Mouse (Mus musculus) stomach, embryonic 14.5 days (tissue): ENCODE data around the gene Ccl24. TPM values are rescaled to one million over a fixed set of nuclear protein-coding genes. Genes with fewer than 3 reads are reported as not detected.

ENCODE experiments used
- ATAC-seq: fragments of 200-750 bp; cut with Nextera tagmentation; 2 replicates; pipeline ENCODE4 v1.8.0; 2017; ENCODE audit warnings: low read depth, moderate TSS enrichment; ENCODE audit not compliant: insufficient number of reproducible peaks, insufficient read depth, low FRiP score
- H3K27ac ChIP-seq: fragments of 300-500 bp; sonication (generic); 2 replicates; pipeline ENCODE4 v1.5.1; 2014; ENCODE audit warnings: mild to moderate bottlenecking, low read length, moderate library complexity, mixed read lengths
- H3K27me3 ChIP-seq: fragments of 300-500 bp; sonication (generic); 2 replicates; pipeline ENCODE4 v1.6.1; 2014; ENCODE audit warnings: low read length, control low read depth, mixed read lengths; ENCODE audit not compliant: control insufficient read depth, insufficient read depth
- H3K36me3 ChIP-seq: fragments of 300-500 bp; sonication (generic); 2 replicates; pipeline ENCODE4 v1.6.1; 2014; ENCODE audit warnings: mild to moderate bottlenecking, control low read depth, low read length, moderate library complexity, mixed read lengths; ENCODE audit not compliant: control insufficient read depth, insufficient read depth
- H3K4me1 ChIP-seq: fragments of 300-500 bp; sonication (generic); 2 replicates; pipeline ENCODE4 v1.6.1; 2014; ENCODE audit warnings: low read length, control low read depth, mixed read lengths; ENCODE audit not compliant: control insufficient read depth, insufficient read depth
- H3K4me2 ChIP-seq: fragments of 300-500 bp; sonication (generic); replicated peaks from 2 replicates; pipeline ENCODE4 v1.6.1; 2014; ENCODE audit warnings: low read depth, low read length, control low read depth
- H3K4me3 ChIP-seq: fragments of 300-500 bp; sonication (generic); 2 replicates; pipeline ENCODE4 v1.5.1; 2014; ENCODE audit warnings: low read depth, low read length, control low read depth
- H3K9ac ChIP-seq: fragments of 300-500 bp; sonication (generic); replicated peaks from 2 replicates; pipeline ENCODE4 v1.6.1; 2014; ENCODE audit warnings: low read depth, mild to moderate bottlenecking, control low read depth, low read length, moderate library complexity, mixed read lengths
- H3K9me3 ChIP-seq: fragments of 300-500 bp; sonication (generic); 2 replicates; pipeline ENCODE4 v1.6.1; 2016; ENCODE audit warnings: low read depth, low read length, control low read depth; ENCODE audit not compliant: control insufficient read depth
- WGBS: fragments of 180-500 bp; shearing (Covaris S2); extraction: QIAGEN DNeasy Blood & Tissue Kit; methylation state at CpG from one replicate; pipeline ENCODE4 v1.1.7; 2014; 5-methylcytosine and 5-hydroxymethylcytosine counted together
- polyA plus RNA-seq: library from polyadenylated mRNA; unstranded; fragments of >200 nt; fragmentation: Nextera tagmentation; extraction: Ambion mirVana; gene quantifications from 2 replicates; pipeline ENCODE4 v1.2.1, GENCODE M21; 2014

Ccl24 gene
- polyA plus RNA-seq, 1 experiment from 2014 or later: 3.6 TPM

DNA sequence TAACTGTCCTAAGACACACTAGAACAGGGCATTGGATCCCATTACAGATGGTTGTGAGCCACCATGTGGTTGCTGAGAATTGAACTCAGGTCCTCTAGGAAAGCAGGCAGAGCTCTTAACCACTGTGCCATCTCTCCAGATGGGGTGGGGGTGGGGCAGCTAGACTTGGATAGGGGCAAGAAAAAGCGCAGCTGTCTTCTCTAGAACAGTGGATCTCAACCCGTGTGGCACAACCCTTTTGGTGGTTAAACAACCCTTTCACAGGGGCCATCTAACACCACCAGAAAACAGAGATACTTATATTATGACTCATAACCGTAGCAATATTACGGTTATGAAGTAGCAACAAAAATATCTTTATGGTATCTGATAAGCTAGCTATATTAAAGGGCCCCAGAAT is 14.9 kb upstream of the Ccl24 start:
- Histone ChIP-seq H3K27me3 (no peaks in the 10 kb centered on the region), H3K9ac (no peak overlapping the region), H3K9me3 (no peaks in the 10 kb centered on the region; the same call in 1 of the 2 replicates), H3K4me2 (no peak overlapping the region), H3K4me1 (no peaks in the 10 kb centered on the region), H3K4me3 (no peak overlapping the region), H3K36me3 (no peaks in the 10 kb centered on the region), H3K27ac (no peak overlapping the region)
- 88% methylated on average over 4 of the region's 4 CpGs for WGBS
- ATAC-seq: no peak

DNA sequence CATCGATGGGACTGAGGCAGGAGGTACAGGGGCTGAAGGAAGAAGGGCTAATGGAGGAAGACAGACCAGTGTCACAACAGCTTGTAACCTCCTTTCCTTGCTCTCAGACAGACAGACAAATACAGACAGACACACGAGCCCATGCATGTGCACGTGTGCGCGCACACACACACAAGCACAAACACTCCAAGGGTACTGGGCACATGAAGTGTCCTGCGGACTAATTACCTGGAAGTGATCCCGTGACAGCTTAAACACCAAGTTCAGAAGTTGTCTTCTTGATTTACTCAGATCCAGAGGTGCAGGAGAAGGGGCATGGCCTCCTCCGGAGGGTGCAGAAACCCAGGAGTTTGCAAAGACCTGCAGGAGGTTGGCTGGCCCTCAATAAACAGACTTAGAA is 12.8 kb upstream of the Ccl24 start:
- H3K4me1 ChIP-seq: no peaks in the 10 kb centered on the region
- no peaks in the 10 kb centered on the region for H3K27me3 ChIP-seq
- H3K9me3 ChIP-seq: no peaks in the 10 kb centered on the region
- WGBS: 84% methylated on average over 8 of the region's 8 CpGs
- no peak for ATAC-seq
- no peak overlapping the region for H3K9ac ChIP-seq
- no peak overlapping the region for H3K27ac ChIP-seq
- H3K4me3 ChIP-seq: no peak overlapping the region
- no peaks in the 10 kb centered on the region for H3K36me3 ChIP-seq
- H3K4me2 ChIP-seq: no peak overlapping the region

DNA sequence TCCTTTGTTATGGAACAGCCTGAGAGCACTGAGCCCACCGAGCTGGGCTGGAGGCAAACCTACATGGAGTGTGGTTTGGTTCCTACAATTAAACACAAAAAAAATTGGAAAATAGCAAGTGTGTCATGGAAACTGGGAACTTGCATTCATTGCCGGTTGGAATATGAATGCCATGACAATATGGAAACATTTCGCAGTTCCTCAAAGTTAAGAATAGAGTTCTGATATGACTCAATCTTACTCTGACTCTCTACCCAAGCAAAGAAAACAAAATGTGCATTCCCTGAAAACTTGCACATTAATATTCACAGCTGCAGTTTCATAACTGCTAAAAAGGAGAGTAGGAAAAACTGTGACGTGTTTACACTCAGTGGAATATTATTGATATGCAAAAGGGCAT is 9.5 kb upstream of the Ccl24 start:
- WGBS: 85% methylated on average over 4 of the region's 4 CpGs
- no peaks in the 10 kb centered on the region for H3K9me3 ChIP-seq
- no peak for ATAC-seq

DNA sequence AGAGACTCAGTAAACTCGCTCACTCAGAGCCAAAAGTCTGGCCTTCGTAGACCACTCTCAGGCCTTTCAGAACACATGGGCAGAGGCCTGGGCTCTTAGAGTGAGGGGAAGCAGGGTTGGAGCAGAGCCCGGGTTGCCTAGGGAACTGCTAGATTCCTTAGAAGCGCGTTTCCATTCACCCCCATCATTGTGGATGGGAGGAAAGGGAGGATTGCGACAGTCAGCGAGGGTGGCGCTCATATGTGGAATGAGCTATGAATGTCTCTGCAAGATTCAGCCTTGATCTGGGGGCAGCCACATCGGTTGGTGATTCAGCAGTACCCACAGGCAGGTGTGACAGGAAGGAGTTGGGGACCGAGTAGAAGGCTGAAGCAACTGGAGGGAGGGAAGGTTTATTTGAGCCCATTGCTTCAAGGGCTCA is 6.5 kb upstream of the Ccl24 start:
- Histone ChIP-seq H3K9ac (no peak overlapping the region), H3K4me1 (no peaks in the 10 kb centered on the region), H3K9me3 (no peaks in the 10 kb centered on the region), H3K27me3 (no peaks in the 10 kb centered on the region), H3K27ac (no peak overlapping the region), H3K4me2 (no peak overlapping the region), H3K4me3 (no peak overlapping the region), H3K36me3 (no peaks in the 10 kb centered on the region)
- 87% methylated on average over 10 of the region's 10 CpGs for WGBS
- ATAC-seq: no peak

More for the DNA sequence above, 9.5 kb upstream of the Ccl24 start:
- Histone ChIP-seq H3K27me3 (no peaks in the 10 kb centered on the region), H3K4me2 (no peak overlapping the region), H3K36me3 (no peaks in the 10 kb centered on the region), H3K4me3 (no peak overlapping the region), H3K27ac (no peak overlapping the region), H3K4me1 (no peaks in the 10 kb centered on the region), H3K9ac (no peak overlapping the region)

DNA sequence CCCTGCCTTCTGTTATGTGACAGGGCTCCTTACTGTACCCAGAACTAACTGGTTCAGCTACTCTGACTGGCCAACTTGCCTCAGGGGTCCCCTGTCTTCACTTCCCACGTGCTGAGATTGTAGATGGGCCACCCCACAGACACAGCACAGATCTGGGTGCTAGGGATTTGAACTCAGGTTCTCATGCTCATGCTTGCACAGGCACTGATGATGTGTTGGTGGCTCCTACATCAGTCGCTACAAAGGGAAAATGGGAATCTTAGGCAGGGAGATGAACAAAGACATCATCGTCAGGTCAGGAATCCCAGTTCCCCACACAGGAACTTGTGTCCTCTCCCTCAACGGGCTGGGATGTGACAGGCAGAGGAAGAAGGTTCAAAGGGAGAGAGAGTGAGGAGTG is 3.2 kb upstream of the Ccl24 start:
- H3K4me1 ChIP-seq: no peaks in the 10 kb centered on the region
- WGBS: 71% methylated on average over 4 of the region's 4 CpGs
- no peaks in the 10 kb centered on the region for H3K36me3 ChIP-seq
- no peak overlapping the region for H3K27ac ChIP-seq
- H3K9me3 ChIP-seq: no peaks in the 10 kb centered on the region
- no peaks in the 10 kb centered on the region for H3K27me3 ChIP-seq
- no peak overlapping the region for H3K4me3 ChIP-seq
- ATAC-seq: no peak
- H3K9ac ChIP-seq: no peak overlapping the region
- H3K4me2 ChIP-seq: no peak overlapping the region

DNA sequence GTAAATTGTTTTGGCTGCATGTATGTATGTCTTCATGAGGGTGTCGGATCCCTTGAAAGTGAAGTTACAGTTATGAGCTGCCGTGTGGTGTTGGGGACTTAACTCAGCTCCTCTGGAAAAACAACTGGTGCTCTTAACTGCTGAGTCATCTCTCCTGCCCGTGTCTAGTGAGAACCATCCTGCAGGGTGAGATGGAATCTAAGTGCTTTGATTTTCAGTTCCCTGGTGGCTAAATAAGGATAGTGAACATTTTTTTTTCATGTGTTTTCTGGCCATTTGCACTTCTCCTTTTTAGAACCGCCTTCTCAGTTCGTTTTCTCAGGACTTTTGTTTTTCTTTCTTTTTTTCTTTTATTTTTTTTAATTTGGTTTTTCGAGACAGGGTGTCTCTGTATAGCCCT is 4.2 kb downstream of the Ccl24 start:
- Histone ChIP-seq H3K27ac (no peak overlapping the region), H3K9ac (no peak overlapping the region), H3K9me3 (no peaks in the 10 kb centered on the region), H3K4me2 (no peak overlapping the region), H3K36me3 (no peaks in the 10 kb centered on the region), H3K4me1 (no peaks in the 10 kb centered on the region), H3K4me3 (no peak overlapping the region), H3K27me3 (no peaks in the 10 kb centered on the region)
- no peak for ATAC-seq
- 67% methylated on average over 6 of the region's 6 CpGs for WGBS

DNA sequence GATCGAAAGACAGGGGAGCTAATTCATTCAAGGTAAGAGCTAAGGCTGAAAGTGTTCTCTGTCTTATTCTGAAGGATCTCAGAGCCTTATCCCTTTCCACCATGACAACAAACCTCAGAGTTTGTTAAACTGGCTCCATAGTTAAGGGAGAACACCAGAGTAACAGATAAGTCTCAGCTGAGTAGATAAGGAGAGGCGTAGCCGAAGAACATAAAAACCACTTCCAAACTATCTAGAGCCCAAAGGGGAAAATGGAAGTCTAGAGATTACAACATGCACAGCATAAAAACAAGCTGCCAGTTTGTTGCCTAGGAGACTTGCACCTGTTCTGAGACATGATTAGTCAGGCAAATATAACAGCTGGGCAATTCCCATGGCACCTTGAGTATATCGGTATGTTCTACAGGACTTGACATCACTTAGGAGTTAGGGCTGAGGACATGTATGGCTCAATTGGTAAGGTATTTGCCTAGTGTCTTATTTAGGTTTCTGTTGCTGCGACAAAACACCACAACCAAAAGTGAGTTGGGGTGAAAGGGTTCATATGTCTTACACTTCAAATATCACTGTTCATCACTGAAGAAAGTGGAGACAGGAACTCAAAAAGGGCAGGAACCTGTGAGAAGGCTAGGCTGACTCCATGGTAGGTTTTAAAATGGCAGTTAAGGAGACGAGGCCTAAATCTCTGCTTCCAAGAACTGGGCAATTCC is 5.1 kb downstream of the Ccl24 start:
- Histone ChIP-seq H3K4me3 (no peak overlapping the region), H3K4me2 (no peak overlapping the region), H3K36me3 (no peaks in the 10 kb centered on the region), H3K9me3 (no peaks in the 10 kb centered on the region), H3K9ac (no peak overlapping the region), H3K4me1 (no peaks in the 10 kb centered on the region), H3K27ac (no peak overlapping the region), H3K27me3 (no peaks in the 10 kb centered on the region)
- no peak for ATAC-seq
- 87% methylated on average over 6 of the region's 6 CpGs for WGBS

DNA sequence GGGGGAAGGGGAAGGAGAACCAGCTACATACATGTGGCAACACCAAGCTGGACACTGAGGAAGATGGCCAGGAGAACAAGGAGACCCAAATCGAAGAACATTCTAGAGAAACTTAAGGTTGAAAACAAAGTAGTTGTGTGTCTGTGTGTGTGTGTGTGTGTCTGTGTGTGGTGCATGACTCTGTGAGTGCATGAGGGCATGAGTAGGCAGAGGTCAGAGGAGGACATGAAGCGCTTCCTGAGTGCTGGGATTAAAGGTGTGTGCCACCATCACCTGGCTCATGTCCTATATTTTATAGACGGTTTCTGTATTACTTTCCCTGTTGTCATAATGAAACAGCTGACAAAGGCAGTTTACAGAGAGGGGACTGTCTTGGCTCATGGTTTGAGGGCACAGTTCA is 9.4 kb downstream of the Ccl24 start, which contains the start of gene Ccl26:
Gene Ccl26 (minus strand): TSS at position 101 of the 400 bp plus-strand sequence.
- no peak for ATAC-seq
- no peaks in the 10 kb centered on the region for H3K27me3 ChIP-seq
- H3K4me2 ChIP-seq: no peak within 1 kb of the TSS
- H3K9ac ChIP-seq: no peak within 1 kb of the TSS
- no peak within 1 kb of the TSS for H3K27ac ChIP-seq
- WGBS: 75% methylated on average over 3 of the region's 3 CpGs
- H3K4me3 ChIP-seq: no peak within 1 kb of the TSS
- no peaks in the 10 kb centered on the region for H3K36me3 ChIP-seq
- no peaks in the 10 kb centered on the region for H3K9me3 ChIP-seq
- no peaks in the 10 kb centered on the region for H3K4me1 ChIP-seq

DNA sequence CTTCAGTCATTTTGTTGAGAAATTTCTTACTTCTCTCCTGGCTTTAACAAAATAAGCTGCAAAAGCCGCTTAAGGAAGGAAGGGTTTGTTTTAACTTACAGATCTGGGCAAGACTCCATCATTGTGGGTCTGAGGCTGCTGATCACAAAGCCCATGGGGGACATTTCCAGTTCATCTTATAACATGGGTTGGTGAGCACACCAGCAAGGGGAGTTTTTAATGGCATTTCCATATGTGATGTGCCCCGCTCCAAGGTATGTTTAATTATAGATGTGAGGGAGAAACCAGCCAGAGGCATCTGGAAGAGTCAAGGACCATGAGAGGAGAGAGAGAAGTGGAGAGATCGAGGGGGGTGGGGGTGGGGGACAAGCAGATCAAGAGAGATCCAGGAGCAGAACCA is 15.2 kb downstream of the Ccl24 start:
- Histone ChIP-seq H3K36me3 (no peaks in the 10 kb centered on the region), H3K27ac (no peak overlapping the region), H3K9me3 (no peaks in the 10 kb centered on the region), H3K4me2 (no peak overlapping the region), H3K4me1 (no peaks in the 10 kb centered on the region), H3K9ac (no peak overlapping the region), H3K4me3 (no peak overlapping the region), H3K27me3 (no peaks in the 10 kb centered on the region)
- ATAC-seq: no peak
- 54% methylated on average over 3 of the region's 3 CpGs for WGBS
